Mouse (Mus musculus) cerebellum, adult 2 months (tissue): ENCODE data around the gene Duoxa1. TPM values are rescaled to one million over a fixed set of nuclear protein-coding genes. Genes with fewer than 3 reads are reported as not detected.
A peak's percentile ranks its signal among the peaks of the same experiment; 100 is the strongest.

Source experiments
- DNase-seq, 2 experiments: peaks; one replicate each; pipeline ENCODE4 v3.0.0; 2021
- H3K27ac ChIP-seq: fragments of 200-500 bp; 2 replicates; pipeline ENCODE4 v1.5.1; 2012; ENCODE audit warnings: low read length, control low read depth, inconsistent platforms; ENCODE audit not compliant: insufficient read depth
- H3K27me3 ChIP-seq: fragments of 200-500 bp; 2 replicates; pipeline ENCODE4 v1.6.1; 2012; ENCODE audit warnings: inconsistent platforms, mild to moderate bottlenecking, low read length, moderate library complexity; ENCODE audit not compliant: control insufficient read depth, insufficient read depth
- H3K4me1 ChIP-seq: fragments of 200-500 bp; 2 replicates; pipeline ENCODE4 v1.6.1; 2011; ENCODE audit warnings: low read length; ENCODE audit not compliant: control insufficient read depth, insufficient read depth
- H3K4me3 ChIP-seq: fragments of 200-500 bp; replicated peaks from 2 replicates; pipeline ENCODE3; 2011; ENCODE audit warnings: mild to moderate bottlenecking, low read depth, low read length, control low read depth; ENCODE audit not compliant: insufficient read depth
- CTCF ChIP-seq: fragments of 200-500 bp; IDR thresholded peaks from 2 replicates; pipeline ENCODE4 v1.5.1; 2011; ENCODE audit warnings: low read depth, mild to moderate bottlenecking, control low read depth, low read length, moderate library complexity, borderline replicate concordance; ENCODE audit not compliant: insufficient read depth
- POLR2A ChIP-seq: fragments of 200-500 bp; IDR thresholded peaks from 2 replicates; pipeline ENCODE4 v1.6.1; 2011; ENCODE audit warnings: low read length, control low read depth, borderline replicate concordance; ENCODE audit not compliant: insufficient read depth
- WGBS: fragments of 180-500 bp; shearing (Covaris S2); methylation state at CpG from one replicate; pipeline ENCODE4 v1.1.7; 2018; 5-methylcytosine and 5-hydroxymethylcytosine counted together
- polyA plus RNA-seq: library from polyadenylated mRNA; depleted of rRNA; stranded (reverse); fragments of >200 nt; gene quantifications from 2 replicates; pipeline ENCODE4 v1.2.3, GENCODE M21; 2012

Duoxa1 gene
- polyA plus RNA-seq, 1 experiment = not detected

GRCm38 (mm10) chr2:122354191-122354929, 40.8 kb upstream of the Duoxa1 start:
- no peak for TF ChIP-seq CTCF
- WGBS = 11% methylated on average over 12 of the region's 12 CpGs
- peak; percentile 81 to 88 for DNase-seq
- Histone ChIP-seq H3K27ac (peak overlapping the region; percentile 56), H3K4me1 (peaks cover 75% of the 10 kb centered on the region), H3K4me3 (no peak overlapping the region), H3K27me3 (no peaks in the 10 kb centered on the region)

- DNase-seq = peak in 1 of 2 experiments; percentile 41
- Histone ChIP-seq H3K27ac (peak overlapping the region; percentile 56), H3K27me3 (no peaks in the 10 kb centered on the region), H3K4me1 (peaks cover 73% of the 10 kb centered on the region), H3K4me3 (no peak overlapping the region)
- 18% methylated on average over 8 of the region's 8 CpGs for WGBS
- TF ChIP-seq CTCF (no peak), POLR2A (no peak)
Measured at GRCm38 (mm10) chr2:122353765-122354164, 40.2 kb upstream of the Duoxa1 start.

GRCm38 (mm10) chr2:122352992-122353391, 39.5 kb upstream of the Duoxa1 start:
- TF ChIP-seq POLR2A (no peak), CTCF (no peak)
- DNase-seq = peak; percentile 77 to 83
- 24% methylated on average over 6 of the region's 6 CpGs for WGBS
- peaks cover 72% of the 10 kb centered on the region for H3K4me1 ChIP-seq
- no peaks in the 10 kb centered on the region for H3K27me3 ChIP-seq
- H3K27ac ChIP-seq = peak overlapping the region; percentile 86
- no peak overlapping the region for H3K4me3 ChIP-seq

- no peak overlapping the region for H3K4me3 ChIP-seq
- no peaks in the 10 kb centered on the region for H3K27me3 ChIP-seq
- TF ChIP-seq CTCF = no peak
- peaks cover 70% of the 10 kb centered on the region for H3K4me1 ChIP-seq
- H3K27ac ChIP-seq = peak overlapping the region; percentile 77
- peak; percentile 61 to 64 for DNase-seq
- 10% methylated on average over 4 of the region's 4 CpGs for WGBS
Measured at GRCm38 (mm10) chr2:122351931-122352329, 38.4 kb upstream of the Duoxa1 start.

- 19% methylated on average over 5 of the region's 5 CpGs for WGBS
- TF ChIP-seq POLR2A = no peak
- TF ChIP-seq CTCF = no peak
- peaks cover 70% of the 10 kb centered on the region for H3K4me1 ChIP-seq
- peak; percentile 45 to 53 for DNase-seq
- no peaks in the 10 kb centered on the region for H3K27me3 ChIP-seq
- H3K4me3 ChIP-seq = no peak overlapping the region
- H3K27ac ChIP-seq = peak overlapping the region; percentile 77
Measured at GRCm38 (mm10) chr2:122351156-122351930, 37.8 kb upstream of the Duoxa1 start.

- no peak for DNase-seq
- WGBS = 8% methylated on average over 14 of the region's 14 CpGs
- no peak for TF ChIP-seq POLR2A
- TF ChIP-seq CTCF = no peak
- H3K4me1 ChIP-seq = peaks cover 66% of the 10 kb centered on the region
- H3K4me3 ChIP-seq = peak overlapping the region; percentile 35
- peak overlapping the region; percentile 88 for H3K27ac ChIP-seq
- no peaks in the 10 kb centered on the region for H3K27me3 ChIP-seq
Measured at GRCm38 (mm10) chr2:122349136-122349785, 35.7 kb upstream of the Duoxa1 start.

GRCm38 (mm10) chr2:122348531-122349131, 35.1 kb upstream of the Duoxa1 start:
- peak; percentile 92 to 94 for DNase-seq
- Histone ChIP-seq H3K4me3 (peak overlapping the region; percentile 45), H3K27me3 (no peaks in the 10 kb centered on the region), H3K4me1 (peaks cover 60% of the 10 kb centered on the region), H3K27ac (peak overlapping the region; percentile 88)
- 1% methylated on average over 63 of the region's 63 CpGs for WGBS
- no peak for TF ChIP-seq POLR2A
- TF ChIP-seq CTCF = peak; percentile 74
